Mouse (Mus musculus) heart, embryonic 11.5 days (tissue): ENCODE data around the gene Cbx5. TPM values are rescaled to one million over a fixed set of nuclear protein-coding genes. Genes with fewer than 3 reads are reported as not detected.
"Not testable (repeated sequence)": the region's sequence is repeated elsewhere in the genome, so short reads cannot be mapped to it uniquely, and the experiment has no call there.

Experiments used
- ATAC-seq: fragments of 200-750 bp; cut with Nextera tagmentation; replicated peaks from 2 replicates; pipeline ENCODE4 v1.8.0; 2017; ENCODE audit warnings: moderate library complexity; ENCODE audit not compliant: insufficient number of reproducible peaks, low FRiP score, low TSS enrichment
- H3K27ac ChIP-seq: fragments of 300-500 bp; sonication (generic); 2 replicates; pipeline ENCODE4 v1.5.1; 2014; ENCODE audit warnings: mild to moderate bottlenecking, low read depth, low read length
- H3K27me3 ChIP-seq: fragments of 300-500 bp; sonication (generic); 2 replicates; pipeline ENCODE4 v1.6.1; 2014; ENCODE audit warnings: mild to moderate bottlenecking, low read length, mixed read lengths; ENCODE audit not compliant: control insufficient read depth, insufficient read depth
- H3K36me3 ChIP-seq: fragments of 300-500 bp; sonication (generic); 2 replicates; pipeline ENCODE4 v1.6.1; 2014; ENCODE audit warnings: mild to moderate bottlenecking, low read length, moderate library complexity, mixed read lengths; ENCODE audit not compliant: control insufficient read depth, insufficient read depth
- H3K4me1 ChIP-seq: fragments of 300-500 bp; sonication (generic); 2 replicates; pipeline ENCODE4 v1.6.1; 2014; ENCODE audit warnings: low read length; ENCODE audit not compliant: control insufficient read depth, insufficient read depth
- H3K4me2 ChIP-seq: fragments of 300-500 bp; sonication (generic); 2 replicates; pipeline ENCODE4 v1.6.1; 2014; ENCODE audit warnings: mild to moderate bottlenecking, moderate library complexity
- H3K4me3 ChIP-seq: fragments of 300-500 bp; sonication (generic); 2 replicates; pipeline ENCODE4 v1.5.1; 2014; ENCODE audit warnings: low read depth, low read length
- H3K9ac ChIP-seq: fragments of 300-500 bp; sonication (generic); 2 replicates; pipeline ENCODE4 v1.6.1; 2014; ENCODE audit warnings: mild to moderate bottlenecking, low read depth, low read length, moderate library complexity
- H3K9me3 ChIP-seq: fragments of 300-500 bp; sonication (generic); replicated peaks from 2 replicates; pipeline ENCODE4 v1.6.1; 2016; ENCODE audit warnings: low read length; ENCODE audit not compliant: control insufficient read depth
- WGBS: fragments of 180-500 bp; shearing (Covaris S2); extraction: QIAGEN DNeasy Blood & Tissue Kit; methylation state at CpG from one replicate; pipeline ENCODE4 v1.1.7; 2014; ENCODE audit not compliant: insufficient replicate concordance; 5-methylcytosine and 5-hydroxymethylcytosine counted together
- polyA plus RNA-seq: library from polyadenylated mRNA; unstranded; fragments of >200 nt; fragmentation: Nextera tagmentation; extraction: Ambion mirVana; gene quantifications from 2 replicates; pipeline ENCODE4 v1.2.1, GENCODE M21; 2014

The Cbx5 gene
- polyA plus RNA-seq, 1 experiment from 2014 or later = 139 TPM

- Histone ChIP-seq H3K4me3 (no peak overlapping the region), H3K36me3 (peaks cover 40% of the 10 kb centered on the region), H3K4me1 (peaks cover 25% of the 10 kb centered on the region), H3K27me3 (no peaks in the 10 kb centered on the region), H3K9ac (no peak overlapping the region), H3K27ac (no peak overlapping the region), H3K9me3 (no peaks in the 10 kb centered on the region), H3K4me2 (no peak overlapping the region)
- no peak for ATAC-seq
- 84% methylated on average over 9 of the region's 9 CpGs for WGBS
Measured at GRCm38 (mm10) chr15:103247078-103247781, 7.6 kb upstream of the Cbx5 start.

- ATAC-seq = no peak
- 0 out of 2 replicates have a peak overlapping the region, but pooled peaks have one; percentile 3 for H3K4me3 ChIP-seq
- no peaks in the 10 kb centered on the region for H3K9me3 ChIP-seq
- 33% methylated on average over 6 of the region's 6 CpGs for WGBS
- H3K9ac ChIP-seq = no peak overlapping the region
- H3K27me3 ChIP-seq = no peaks in the 10 kb centered on the region
- H3K27ac ChIP-seq = no peak overlapping the region
- H3K36me3 ChIP-seq = peaks cover 43% of the 10 kb centered on the region
- H3K4me1 ChIP-seq = peaks cover 27% of the 10 kb centered on the region
- H3K4me2 ChIP-seq = no peak overlapping the region
Measured at GRCm38 (mm10) chr15:103245616-103246015, 6.0 kb upstream of the Cbx5 start.

- Histone ChIP-seq H3K27ac (no peak overlapping the region; the same call in 1 of the 2 replicates), H3K4me1 (peaks cover 27% of the 10 kb centered on the region), H3K4me2 (peak overlapping the region; percentile 75), H3K9me3 (no peaks in the 10 kb centered on the region), H3K36me3 (peaks cover 33% of the 10 kb centered on the region), H3K9ac (peak overlapping the region; percentile 98), H3K27me3 (no peaks in the 10 kb centered on the region), H3K4me3 (peak overlapping the region; percentile 88)
- WGBS = 70% methylated on average over 8 of the region's 8 CpGs
- ATAC-seq = no peak
Measured at GRCm38 (mm10) chr15:103242885-103243284, 3.3 kb upstream of the Cbx5 start.

- not testable (repeated sequence) for H3K9me3 ChIP-seq
Measured at GRCm38 (mm10) chr15:103241071-103242018, 1.7 kb upstream of the Cbx5 start.

GRCm38 (mm10) chr15:103240160-103241028 is 778 bp upstream of the Cbx5 start, which contains the start of gene Hnrnpa1:
TSS of gene Hnrnpa1 (plus strand) at chr15:103240432.
- Histone ChIP-seq H3K4me2 (peak within 1 kb of the TSS; percentile 75), H3K36me3 (peaks cover 13% of the 10 kb centered on the region), H3K9ac (peak within 1 kb of the TSS; percentile 98), H3K27me3 (no peaks in the 10 kb centered on the region), H3K4me3 (peak within 1 kb of the TSS; percentile 88), H3K4me1 (peaks cover 24% of the 10 kb centered on the region), H3K9me3 (no peaks in the 10 kb centered on the region), H3K27ac (peak within 1 kb of the TSS; percentile 89)
- under 1% methylated on average over 47 of the region's 47 CpGs for WGBS
- ATAC-seq = peak; percentile 91

More at GRCm38 (mm10) chr15:103241071-103242018, 1.7 kb upstream of the Cbx5 start:
- peaks cover 19% of the 10 kb centered on the region for H3K36me3 ChIP-seq
- 9% methylated on average over 11 of the region's 12 CpGs for WGBS
- H3K27me3 ChIP-seq, ATAC-seq: not testable (repeated sequence)
- peaks cover 27% of the 10 kb centered on the region for H3K4me1 ChIP-seq
- H3K4me3 ChIP-seq = peak overlapping the region; percentile 88
- peak overlapping the region; percentile 98 for H3K9ac ChIP-seq
- peak overlapping the region; percentile 75 for H3K4me2 ChIP-seq
- peak overlapping the region; percentile 89 for H3K27ac ChIP-seq

- under 1% methylated on average over 26 of the region's 26 CpGs for WGBS
- Histone ChIP-seq H3K4me1 (peaks cover 18% of the 10 kb centered on the region), H3K36me3 (peaks cover 19% of the 10 kb centered on the region), H3K9me3 (no peaks in the 10 kb centered on the region), H3K4me3 (peak overlapping the region; percentile 88), H3K27me3 (no peaks in the 10 kb centered on the region), H3K9ac (peak overlapping the region; percentile 98), H3K27ac (peak overlapping the region; percentile 89), H3K4me2 (peak overlapping the region; percentile 75)
- ATAC-seq = peak; percentile 89
Measured at GRCm38 (mm10) chr15:103239130-103239684, 409 bp downstream of the Cbx5 start.

- Histone ChIP-seq H3K27ac (no peak overlapping the region), H3K9ac (no peak overlapping the region), H3K4me3 (no peak overlapping the region), H3K36me3 (peaks cover 12% of the 10 kb centered on the region), H3K4me2 (peak overlapping the region; percentile 75), H3K4me1 (peaks cover 2% of the 10 kb centered on the region), H3K9me3 (no peaks in the 10 kb centered on the region), H3K27me3 (no peaks in the 10 kb centered on the region)
- ATAC-seq = no peak
- WGBS = 94% methylated on average over 7 of the region's 7 CpGs
Measured at GRCm38 (mm10) chr15:103237295-103237694, 2.3 kb downstream of the Cbx5 start.
